Mouse (Mus musculus) right cerebral cortex, adult 2 months (tissue): ENCODE data around the gene Psmd11.

ENCODE experiments used
- DNase-seq, 2 experiments: peaks; one replicate each; pipeline ENCODE4 v3.0.0; 2021 to 2022; ENCODE audit warnings: low spot score in 2 of 2

Psmd11 gene

GRCm38 (mm10) chr11:80504519-80505385, 76.3 kb downstream of the Psmd11 start:
- no peak for DNase-seq

GRCm38 (mm10) chr11:80505581-80505980, 77.2 kb downstream of the Psmd11 start:
- peak; percentile 62 to 70 for DNase-seq

GRCm38 (mm10) chr11:80506483-80506882, 78.1 kb downstream of the Psmd11 start:
- no peak for DNase-seq

- DNase-seq = no peak
Measured at GRCm38 (mm10) chr11:80507791-80508190, 79.4 kb downstream of the Psmd11 start.

- peak in 1 of 2 experiments; percentile 58 for DNase-seq
Measured at GRCm38 (mm10) chr11:80508361-80509175, 80.2 kb downstream of the Psmd11 start.

- DNase-seq = no peak
Measured at GRCm38 (mm10) chr11:80509176-80509506, 80.7 kb downstream of the Psmd11 start.

- DNase-seq = no peak
Measured at GRCm38 (mm10) chr11:80510124-80510523, 81.7 kb downstream of the Psmd11 start.

GRCm38 (mm10) chr11:80512313-80513056, 84.1 kb downstream of the Psmd11 start:
- no peak for DNase-seq

- no peak for DNase-seq
Measured at GRCm38 (mm10) chr11:80513796-80514195, 85.4 kb downstream of the Psmd11 start.

GRCm38 (mm10) chr11:80515346-80515745, 86.9 kb downstream of the Psmd11 start:
- DNase-seq = no peak

GRCm38 (mm10) chr11:80515895-80516294, 87.5 kb downstream of the Psmd11 start:
- no peak for DNase-seq

GRCm38 (mm10) chr11:80518421-80519367, 90.3 kb downstream of the Psmd11 start:
- peak; percentile 75 to 76 for DNase-seq

GRCm38 (mm10) chr11:80521148-80521547, 92.7 kb downstream of the Psmd11 start:
- DNase-seq = no peak
